Mouse (Mus musculus): Measurements from ENCODE around the gene Pla2g2f. TPM values are rescaled to one million over a fixed set of nuclear protein-coding genes. Genes with fewer than 3 reads are reported as not detected.

Pla2g2f gene
- total and polyA plus RNA-seq, 3 experiments = 0.11 TPM; not detected in 2

DNA sequence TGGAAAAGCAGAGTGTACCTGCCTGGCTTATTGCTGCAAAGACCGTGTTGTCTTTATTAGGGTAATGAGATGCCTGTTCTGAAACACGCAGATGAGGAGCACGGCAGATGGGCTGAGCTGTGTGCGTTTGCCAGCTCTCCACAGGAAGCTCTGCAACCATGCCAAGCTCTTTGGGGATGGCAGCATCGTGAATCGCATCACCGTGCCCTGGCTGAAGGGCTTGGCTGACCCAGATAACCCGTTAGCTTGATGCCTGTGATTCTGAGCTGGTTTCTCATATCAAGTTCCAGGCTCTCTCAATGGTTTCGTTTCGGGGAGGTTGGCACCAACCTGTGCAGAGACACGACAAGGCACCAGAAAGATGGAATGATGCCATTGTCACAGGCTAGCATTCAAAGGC is 46.8 kb downstream of the Pla2g2f start:
- DNase-seq (ENCODE audit: low spot score) (no peak), ATAC-seq (ENCODE audit: extremely low read depth, insufficient number of reproducible peaks, low FRiP score, poor library complexity, severe bottlenecking) (no peak)
- H3K9me3 ChIP-seq (replicated peaks) = peaks cover 66% of the 10 kb centered on the region
- TF ChIP-seq POLR2AphosphoS5 (IDR thresholded peaks at IDR 0.05; ENCODE audit: insufficient replicate concordance, low read depth, low read length) = no peak
- no peak for TF ChIP-seq CTCF (IDR thresholded peaks at IDR 0.05; ENCODE audit: low read depth, low read length)
- TF ChIP-seq TAL1 (conservative IDR thresholded peaks at IDR 0.05; ENCODE audit: low read depth, low read length) = no peak
- TF ChIP-seq GATA1 (IDR thresholded peaks at IDR 0.05; ENCODE audit: borderline replicate concordance, low read length) = no peak
- TF ChIP-seq GATA2 (IDR thresholded peaks at IDR 0.05; ENCODE audit: borderline replicate concordance, low read depth, low read length) = no peak
- H3K4me3 ChIP-seq (ENCODE audit: low read depth, low read length) = no peak overlapping the region
- H3K27me3 ChIP-seq (ENCODE audit: insufficient read depth, low read length) = no peaks in the 10 kb centered on the region
- H3K36me3 ChIP-seq (replicated peaks) = no peaks in the 10 kb centered on the region
- H3K4me1 ChIP-seq (ENCODE audit: insufficient read depth, low read depth, low read length) = no peaks in the 10 kb centered on the region; the same call in 1 of the 2 replicates

- DNase-seq (ENCODE audit: low spot score) (no peak), ATAC-seq (ENCODE audit: extremely low read depth, insufficient number of reproducible peaks, low FRiP score, poor library complexity, severe bottlenecking) (no peak)
- Histone ChIP-seq H3K9me3 (replicated peaks) (peaks cover 67% of the 10 kb centered on the region), H3K36me3 (replicated peaks) (no peaks in the 10 kb centered on the region), H3K4me1 (ENCODE audit: insufficient read depth, low read depth, low read length) (no peaks in the 10 kb centered on the region; the same call in 1 of the 2 replicates), H3K4me3 (ENCODE audit: low read depth, low read length) (no peak overlapping the region), H3K27me3 (ENCODE audit: insufficient read depth, low read length) (no peaks in the 10 kb centered on the region)
- no peak for TF ChIP-seq GATA2 (IDR thresholded peaks at IDR 0.05; ENCODE audit: borderline replicate concordance, low read depth, low read length)
- TF ChIP-seq POLR2AphosphoS5 (IDR thresholded peaks at IDR 0.05; ENCODE audit: insufficient replicate concordance, low read depth, low read length) = no peak
- no peak for TF ChIP-seq TAL1 (conservative IDR thresholded peaks at IDR 0.05; ENCODE audit: low read depth, low read length)
- TF ChIP-seq GATA1 (IDR thresholded peaks at IDR 0.05; ENCODE audit: borderline replicate concordance, low read length) = no peak
- TF ChIP-seq CTCF (IDR thresholded peaks at IDR 0.05; ENCODE audit: low read depth, low read length) = no peak
Observed at GRCm38 (mm10) chr4:138709944-138710343, 47.5 kb downstream of the Pla2g2f start.

DNA sequence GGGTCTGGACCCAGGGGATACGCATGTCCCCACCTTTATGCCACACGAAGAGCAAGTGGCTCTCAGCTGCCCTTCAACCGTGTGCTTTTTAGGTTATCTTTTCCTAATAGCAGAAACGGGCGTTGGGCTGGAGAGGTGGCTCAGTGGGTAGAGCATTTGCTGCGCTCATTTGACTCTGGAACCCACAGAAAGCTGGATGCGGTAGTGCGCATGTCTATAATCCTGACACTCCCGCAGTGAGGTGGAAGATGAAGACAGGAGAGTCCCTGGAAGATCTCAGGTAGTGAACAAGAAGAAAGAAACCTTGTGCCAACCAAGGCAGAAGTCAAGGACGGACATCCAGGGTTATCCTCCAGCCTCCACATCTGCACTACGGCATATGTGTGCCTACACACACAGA is 48.2 kb downstream of the Pla2g2f start:
- no peak for DNase-seq (ENCODE audit: low spot score)
- H3K4me3 ChIP-seq (ENCODE audit: low read depth, low read length) = no peak overlapping the region
- ATAC-seq (ENCODE audit: extremely low read depth, insufficient number of reproducible peaks, low FRiP score, poor library complexity, severe bottlenecking) = no peak
- TF ChIP-seq TAL1 (conservative IDR thresholded peaks at IDR 0.05; ENCODE audit: low read depth, low read length) = no peak
- TF ChIP-seq POLR2AphosphoS5 (IDR thresholded peaks at IDR 0.05; ENCODE audit: insufficient replicate concordance, low read depth, low read length) = no peak
- no peak for TF ChIP-seq CTCF (IDR thresholded peaks at IDR 0.05; ENCODE audit: low read depth, low read length)
- no peak for TF ChIP-seq GATA1 (IDR thresholded peaks at IDR 0.05; ENCODE audit: borderline replicate concordance, low read length)
- no peak for TF ChIP-seq GATA2 (IDR thresholded peaks at IDR 0.05; ENCODE audit: borderline replicate concordance, low read depth, low read length)
- peaks cover 73% of the 10 kb centered on the region for H3K9me3 ChIP-seq (replicated peaks)
- no peaks in the 10 kb centered on the region for H3K27me3 ChIP-seq (ENCODE audit: insufficient read depth, low read length)
- H3K36me3 ChIP-seq (replicated peaks) = no peaks in the 10 kb centered on the region
- H3K4me1 ChIP-seq (ENCODE audit: insufficient read depth, low read depth, low read length) = no peaks in the 10 kb centered on the region; the same call in 1 of the 2 replicates

DNA sequence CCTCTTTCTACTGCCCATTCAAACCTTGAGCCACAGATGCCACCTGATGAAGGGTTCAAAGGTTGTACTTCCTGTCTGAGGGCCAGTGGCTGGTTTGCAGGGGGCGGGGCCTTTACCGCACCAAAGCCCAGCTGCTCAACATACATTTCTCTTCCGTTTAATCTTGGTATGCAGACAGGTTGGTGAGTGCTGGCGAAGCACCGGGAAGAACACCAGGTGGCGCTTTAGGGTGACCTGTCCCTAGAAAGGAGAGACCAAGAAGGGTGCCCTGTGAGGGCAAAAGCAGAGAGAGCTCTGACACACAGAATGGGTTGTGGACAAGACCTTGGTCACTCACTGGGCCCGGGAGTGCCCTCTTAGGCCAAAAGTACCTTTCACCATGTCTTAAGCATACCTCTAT is 48.8 kb downstream of the Pla2g2f start:
- ATAC-seq (ENCODE audit: extremely low read depth, insufficient number of reproducible peaks, low FRiP score, poor library complexity, severe bottlenecking) = no peak
- DNase-seq (ENCODE audit: low spot score) = no peak
- TF ChIP-seq POLR2AphosphoS5 (IDR thresholded peaks at IDR 0.05; ENCODE audit: insufficient replicate concordance, low read depth, low read length) = no peak
- no peak for TF ChIP-seq GATA2 (IDR thresholded peaks at IDR 0.05; ENCODE audit: borderline replicate concordance, low read depth, low read length)
- TF ChIP-seq GATA1 (IDR thresholded peaks at IDR 0.05; ENCODE audit: borderline replicate concordance, low read length) = no peak
- no peak for TF ChIP-seq TAL1 (conservative IDR thresholded peaks at IDR 0.05; ENCODE audit: low read depth, low read length)
- no peak for TF ChIP-seq CTCF (IDR thresholded peaks at IDR 0.05; ENCODE audit: low read depth, low read length)
- H3K27me3 ChIP-seq (ENCODE audit: insufficient read depth, low read length) = no peaks in the 10 kb centered on the region
- no peak overlapping the region for H3K4me3 ChIP-seq (ENCODE audit: low read depth, low read length)
- H3K9me3 ChIP-seq (replicated peaks) = peaks cover 75% of the 10 kb centered on the region
- H3K36me3 ChIP-seq (replicated peaks) = no peaks in the 10 kb centered on the region
- no peaks in the 10 kb centered on the region; the same call in 1 of the 2 replicates for H3K4me1 ChIP-seq (ENCODE audit: insufficient read depth, low read depth, low read length)

- DNase-seq (ENCODE audit: low spot score) (no peak), ATAC-seq (ENCODE audit: extremely low read depth, insufficient number of reproducible peaks, low FRiP score, poor library complexity, severe bottlenecking) (no peak)
- H3K36me3 ChIP-seq (replicated peaks) = no peaks in the 10 kb centered on the region
- H3K4me3 ChIP-seq (ENCODE audit: low read depth, low read length) = no peak overlapping the region
- H3K9me3 ChIP-seq (replicated peaks) = peaks cover 77% of the 10 kb centered on the region
- no peak for TF ChIP-seq TAL1 (conservative IDR thresholded peaks at IDR 0.05; ENCODE audit: low read depth, low read length)
- H3K4me1 ChIP-seq (ENCODE audit: insufficient read depth, low read depth, low read length) = no peaks in the 10 kb centered on the region; the same call in 1 of the 2 replicates
- no peaks in the 10 kb centered on the region for H3K27me3 ChIP-seq (ENCODE audit: insufficient read depth, low read length)
Observed at GRCm38 (mm10) chr4:138706620-138707019, 50.8 kb downstream of the Pla2g2f start.

- no peak for TF ChIP-seq GATA1 (IDR thresholded peaks at IDR 0.05; ENCODE audit: borderline replicate concordance, low read length)
- Histone ChIP-seq H3K4me1 (ENCODE audit: insufficient read depth, low read depth, low read length) (no peaks in the 10 kb centered on the region; the same call in 1 of the 2 replicates), H3K4me3 (ENCODE audit: low read depth, low read length) (no peak overlapping the region), H3K36me3 (replicated peaks) (no peaks in the 10 kb centered on the region), H3K9me3 (replicated peaks) (peaks cover 73% of the 10 kb centered on the region), H3K27me3 (ENCODE audit: insufficient read depth, low read length) (no peaks in the 10 kb centered on the region)
- no peak for ATAC-seq (ENCODE audit: extremely low read depth, insufficient number of reproducible peaks, low FRiP score, poor library complexity, severe bottlenecking)
- DNase-seq (ENCODE audit: low spot score) = no peak
Observed at GRCm38 (mm10) chr4:138704169-138704568, 53.3 kb downstream of the Pla2g2f start.

DNA sequence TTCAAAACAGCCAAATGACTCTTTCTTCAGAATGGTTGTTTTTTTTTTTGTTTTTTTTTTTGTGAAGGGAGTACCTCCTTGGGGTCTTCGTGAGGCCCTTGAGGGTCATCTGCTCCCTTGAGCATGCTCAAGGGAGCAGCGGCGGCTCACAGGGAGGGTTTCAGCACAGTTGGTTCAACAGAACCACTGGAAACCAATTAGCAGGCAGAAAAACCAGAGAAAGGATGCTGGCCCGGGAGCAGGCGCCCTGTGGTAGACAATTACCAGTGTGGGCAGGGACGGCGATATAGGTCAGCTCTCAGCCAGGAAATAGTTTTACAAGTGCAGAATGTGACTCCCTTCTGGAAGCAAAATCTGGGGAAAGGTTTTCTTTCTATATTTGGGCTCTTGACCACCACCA is 53.8 kb downstream of the Pla2g2f start:
- TF ChIP-seq POLR2AphosphoS5 (IDR thresholded peaks at IDR 0.05; ENCODE audit: insufficient replicate concordance, low read depth, low read length) (no peak), GATA2 (IDR thresholded peaks at IDR 0.05; ENCODE audit: borderline replicate concordance, low read depth, low read length) (no peak), CTCF (IDR thresholded peaks at IDR 0.05; ENCODE audit: low read depth, low read length) (no peak), GATA1 (IDR thresholded peaks at IDR 0.05; ENCODE audit: borderline replicate concordance, low read length) (no peak), TAL1 (conservative IDR thresholded peaks at IDR 0.05; ENCODE audit: low read depth, low read length) (no peak)
- Histone ChIP-seq H3K9me3 (replicated peaks) (peaks cover 67% of the 10 kb centered on the region), H3K4me3 (ENCODE audit: low read depth, low read length) (no peak overlapping the region), H3K27me3 (ENCODE audit: insufficient read depth, low read length) (no peaks in the 10 kb centered on the region), H3K36me3 (replicated peaks) (no peaks in the 10 kb centered on the region), H3K4me1 (ENCODE audit: insufficient read depth, low read depth, low read length) (no peaks in the 10 kb centered on the region; the same call in 1 of the 2 replicates)
- no peak for DNase-seq (ENCODE audit: low spot score)
- no peak for ATAC-seq (ENCODE audit: extremely low read depth, insufficient number of reproducible peaks, low FRiP score, poor library complexity, severe bottlenecking)

All from G1E (cell line).